Mouse (Mus musculus): ENCODE measurements around the gene Mospd2.

The Mospd2 gene

GRCm38 (mm10) chrX:164980193-164980775 lies at the start of gene Mospd2, which contains the start of gene Fancb:
TSS of gene Mospd2 (minus strand) at chrX:164980375.
TSS of gene Fancb (plus strand) at chrX:164980592.
- in situ Hi-C loops (cut with MboI; ENCODE audit: unreplicated experiment in 2 of 2) = no loop called here

GRCm38 (mm10) chrX:165004779-165005324 lies 24.7 kb upstream of the Mospd2 start, which contains the start of gene Gm17604:
TSS of gene Gm17604 (minus strand) at chrX:165004829.
- in situ Hi-C loops (cut with MboI; ENCODE audit: unreplicated experiment in 2 of 2) = no loop called here

- in situ Hi-C loops (cut with MboI; ENCODE audit: unreplicated experiment in 2 of 2) = no loop called here
Measured at GRCm38 (mm10) chrX:165003141-165003540, 23.0 kb upstream of the Mospd2 start.

GRCm38 (mm10) chrX:164978866-164979265 lies 1.3 kb downstream of the Mospd2 start:
- in situ Hi-C loops (cut with MboI; ENCODE audit: unreplicated experiment in 2 of 2) = loop anchor here in 1 of 2 experiments (10.0 kb wide), 1 partner anchor 144 kb away; no protein-coding TSS in a partner anchor

GRCm38 (mm10) chrX:164971206-164971605 lies 9.0 kb downstream of the Mospd2 start:
- in situ Hi-C loops (cut with MboI; ENCODE audit: unreplicated experiment in 2 of 2) = loop anchor here in 1 of 2 experiments (10.0 kb wide), 1 partner anchor 136 kb away; no protein-coding TSS in a partner anchor

GRCm38 (mm10) chrX:164965750-164966448 lies 14.3 kb downstream of the Mospd2 start:
- in situ Hi-C loops (cut with MboI; ENCODE audit: unreplicated experiment in 2 of 2) = no loop called here

GRCm38 (mm10) chrX:164952601-164953375 lies 27.4 kb downstream of the Mospd2 start:
- in situ Hi-C loops (cut with MboI; ENCODE audit: unreplicated experiment in 2 of 2) = no loop called here

- in situ Hi-C loops (cut with MboI; ENCODE audit: unreplicated experiment in 2 of 2) = no loop called here
Measured at GRCm38 (mm10) chrX:164951858-164952576, 28.2 kb downstream of the Mospd2 start.

GRCm38 (mm10) chrX:164941540-164941939 lies 38.6 kb downstream of the Mospd2 start:
- in situ Hi-C loops (cut with MboI; ENCODE audit: unreplicated experiment in 2 of 2) = no loop called here

GRCm38 (mm10) chrX:164912993-164913392 lies 67.2 kb downstream of the Mospd2 start:
- in situ Hi-C loops (cut with MboI; ENCODE audit: unreplicated experiment in 2 of 2) = no loop called here

- in situ Hi-C loops (cut with MboI; ENCODE audit: unreplicated experiment in 2 of 2) = no loop called here
Measured at GRCm38 (mm10) chrX:164912186-164912585, 68.0 kb downstream of the Mospd2 start.

GRCm38 (mm10) chrX:164901847-164902246 lies 78.3 kb downstream of the Mospd2 start:
- in situ Hi-C loops (cut with MboI; ENCODE audit: unreplicated experiment in 2 of 2) = no loop called here

- in situ Hi-C loops (cut with MboI; ENCODE audit: unreplicated experiment in 2 of 2) = no loop called here
Measured at GRCm38 (mm10) chrX:164899805-164900204, 80.4 kb downstream of the Mospd2 start.

- in situ Hi-C loops (cut with MboI; ENCODE audit: unreplicated experiment in 2 of 2) = no loop called here
Measured at GRCm38 (mm10) chrX:164886260-164886659, 93.9 kb downstream of the Mospd2 start.
